Mouse (Mus musculus) heart, postnatal 14 days (tissue): Measurements from ENCODE around the gene Dedd2. TPM values are rescaled to one million over a fixed set of nuclear protein-coding genes. Genes with fewer than 3 reads are reported as not detected.
"Not testable (repeated sequence)": the region's sequence is repeated elsewhere in the genome, so short reads cannot be mapped to it uniquely, and the experiment has no call there.

Experiments used
- DNase-seq, 2 experiments: peaks; one replicate each; pipeline ENCODE4 v3.0.0; 2021 to 2022
- intact Hi-C: fragments of 180-260 bp; cut with DNase I; formaldehyde crosslinking; loops from one replicate; pipeline ENCODE4 v1.15.1; 2025
- long read RNA-seq, 2 experiments: library from polyadenylated mRNA; stranded (forward); transcript quantifications; one replicate each; pipeline ENCODE4 v2.0.0; 2021
- total RNA-seq, 2 experiments: library from RNA; stranded (reverse); gene quantifications; 2 replicates each; pipeline ENCODE4 v1.2.3; 2021

Gene Dedd2
- total RNA-seq = 10 to 100 TPM; 17.9 to 19.2 TPM
- long read RNA-seq, experiment 1, full-length matches to known transcripts = 12 of 30 reads
- long read RNA-seq, experiment 1, partial matches to known transcripts = 0 of 30 reads
- long read RNA-seq, experiment 1, other reads (novel, unspliced or antisense) = 18 of 30 reads
- long read RNA-seq, experiment 2, full-length matches to known transcripts = 7 of 26 reads
- long read RNA-seq, experiment 2, partial matches to known transcripts = 1 of 26 reads
- long read RNA-seq, experiment 2, other reads (novel, unspliced or antisense) = 18 of 26 reads

- peak in 1 of 2 experiments; percentile 34 for DNase-seq
- intact Hi-C loops = loop anchor here (10.0 kb wide), 1 partner anchor 316 kb away; the partner anchor contains the start of gene Arhgef1
These were observed at the start of gene Dedd2 for GRCm38 (mm10) chr7:25220457-25221101. Dedd2 (minus strand) TSS chr7:25220615.

GRCm38 (mm10) chr7:25269545-25270271, 49.3 kb upstream of the Dedd2 start:
- intact Hi-C loops = no loop called here
- DNase-seq = peak in 1 of 2 experiments; percentile 5

- intact Hi-C loops = no loop called here
- no peak for DNase-seq
These were observed 48.6 kb upstream of the Dedd2 start for GRCm38 (mm10) chr7:25269029-25269428.

- no peak for DNase-seq
- intact Hi-C loops = no loop called here
These were observed 48.2 kb upstream of the Dedd2 start for GRCm38 (mm10) chr7:25268588-25268987.

- intact Hi-C loops = loop anchor here (2.0 kb wide), 1 partner anchor 15 kb away; no protein-coding TSS in a partner anchor
- DNase-seq = peak; percentile 98 to 99
These were observed 47.5 kb upstream of the Dedd2 start for GRCm38 (mm10) chr7:25267751-25268463.

GRCm38 (mm10) chr7:25267301-25267750, 46.9 kb upstream of the Dedd2 start, which contains the start of gene Cic:
Cic (plus strand) TSS chr7:25267704.
- intact Hi-C loops = loop anchor here (2.0 kb wide), 1 partner anchor 15 kb away; no protein-coding TSS in a partner anchor
- peak; percentile 96 to 98 for DNase-seq

- no peak for DNase-seq
- intact Hi-C loops = loop anchor here (2.0 kb wide), 1 partner anchor 14 kb away; no protein-coding TSS in a partner anchor
These were observed 46.0 kb upstream of the Dedd2 start for GRCm38 (mm10) chr7:25266180-25266962.

GRCm38 (mm10) chr7:25265743-25266142, 45.3 kb upstream of the Dedd2 start:
- intact Hi-C loops = loop anchor here (2.0 kb wide), 1 partner anchor 13 kb away; no protein-coding TSS in a partner anchor
- DNase-seq = not testable (repeated sequence)

GRCm38 (mm10) chr7:25263968-25264870, 43.8 kb upstream of the Dedd2 start:
- intact Hi-C loops = no loop called here
- DNase-seq = no peak

GRCm38 (mm10) chr7:25261896-25262295, 41.5 kb upstream of the Dedd2 start:
- DNase-seq = no peak
- intact Hi-C loops = no loop called here

GRCm38 (mm10) chr7:25251822-25252221, 31.4 kb upstream of the Dedd2 start:
- intact Hi-C loops = loop anchor here (2.0 kb wide), 1 partner anchor 15 kb away; the partner anchor contains the start of gene Cic
- DNase-seq = peak in 1 of 2 experiments; percentile 36

- DNase-seq = peak; percentile 82 to 83
- intact Hi-C loops = no loop called here
These were observed 30.8 kb upstream of the Dedd2 start for GRCm38 (mm10) chr7:25251071-25251791.

GRCm38 (mm10) chr7:25250141-25250972, 29.9 kb upstream of the Dedd2 start, which contains the start of gene Erf:
Erf (minus strand) TSS chr7:25250761.
- intact Hi-C loops = no loop called here
- DNase-seq = peak; percentile 97 to 99

GRCm38 (mm10) chr7:25249314-25250140, 29.1 kb upstream of the Dedd2 start:
- DNase-seq = peak; percentile 82 to 87
- intact Hi-C loops = loop anchor here (1.0 kb wide), 1 partner anchor 29 kb away; no protein-coding TSS in a partner anchor

GRCm38 (mm10) chr7:25248846-25249313, 28.5 kb upstream of the Dedd2 start:
- intact Hi-C loops = loop anchor here (1.0 kb wide), 1 partner anchor 29 kb away; no protein-coding TSS in a partner anchor
- DNase-seq = no peak
